Mouse (Mus musculus) spleen, postnatal 10 days (tissue): Measurements from ENCODE around the gene Hdac4.
A peak's percentile ranks its signal among the peaks of the same experiment; 100 is the strongest.

Source experiments
- DNase-seq, 2 experiments: peaks; one replicate each; pipeline ENCODE4 v3.0.0; 2021 to 2022; ENCODE audit warnings: low spot score in 2 of 2

The Hdac4 gene

DNA sequence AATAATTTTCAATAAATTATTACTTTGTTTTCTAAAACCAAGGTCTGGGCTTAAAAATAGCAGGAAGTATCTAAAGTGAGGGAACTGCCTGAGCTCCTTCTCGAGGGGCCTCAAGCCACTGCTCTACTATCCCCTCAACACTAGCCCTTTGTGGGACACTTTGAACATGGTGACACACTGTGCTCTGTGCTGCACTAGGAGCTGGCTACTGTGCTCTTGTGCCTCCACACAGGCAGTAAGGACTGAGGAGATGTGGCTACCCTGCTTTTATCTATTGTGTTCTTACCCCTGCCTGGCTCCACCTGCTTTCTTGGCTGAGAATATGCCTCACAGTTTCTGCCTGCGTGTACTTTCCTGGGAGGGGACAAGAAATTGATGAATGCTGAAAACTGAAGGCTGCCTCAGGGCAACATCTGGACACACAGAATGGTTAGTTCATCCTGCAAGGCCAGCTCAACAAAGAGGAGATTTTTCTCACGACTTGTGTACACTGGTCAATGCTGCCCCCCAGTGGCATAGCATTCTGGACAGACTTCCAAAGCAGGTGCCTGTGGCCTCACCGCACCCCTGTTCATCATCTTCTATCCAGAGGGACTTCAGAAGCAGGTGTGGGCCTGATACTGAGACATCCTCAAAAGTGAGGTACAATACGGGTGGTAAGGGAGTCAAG lies 226.7 kb downstream of the Hdac4 start:
- peak in 1 of 2 experiments; percentile 51 for DNase-seq

DNA sequence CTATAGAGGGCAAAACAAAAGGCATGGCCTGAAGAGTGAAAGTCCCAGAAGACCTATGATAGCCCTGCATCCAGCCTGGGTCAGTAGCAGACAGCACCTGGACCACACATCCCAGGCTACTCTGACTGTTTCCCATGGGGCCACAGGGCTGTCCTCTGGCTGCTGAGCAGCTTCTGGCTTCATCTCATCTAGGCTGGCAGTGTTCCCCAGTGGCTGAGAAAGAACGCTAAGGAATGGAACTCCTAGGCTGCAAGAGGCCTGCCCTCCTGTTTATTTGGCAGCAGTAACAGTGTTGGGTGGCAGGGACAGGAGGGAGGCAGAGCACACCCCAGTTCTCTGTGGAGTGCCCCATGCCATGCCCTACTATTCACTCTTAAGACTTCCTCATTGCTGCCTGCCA lies 228.5 kb downstream of the Hdac4 start:
- DNase-seq, result no peak

- no peak for DNase-seq
These were observed 230.8 kb downstream of the Hdac4 start for GRCm38 (mm10) chr1:91964486-91965335.

DNA sequence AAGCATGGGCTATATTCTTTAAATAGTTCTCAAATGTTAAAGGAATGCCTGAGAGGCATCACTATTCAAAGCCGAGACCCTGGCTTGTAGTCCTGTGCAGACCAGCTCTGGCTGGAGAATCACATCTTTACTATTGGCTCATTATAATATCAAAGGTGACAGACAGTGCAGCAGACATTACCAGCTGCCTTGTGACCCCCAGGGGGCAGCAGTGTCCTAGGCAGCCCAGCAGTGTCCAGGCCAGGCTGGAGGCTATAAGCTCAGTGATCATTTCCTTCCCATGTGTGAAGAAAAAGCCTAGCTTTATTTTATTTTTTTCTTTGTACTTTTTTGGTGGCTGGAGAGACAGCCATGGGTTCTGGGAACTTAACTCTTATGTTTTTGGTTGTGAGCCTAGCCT lies 233.2 kb downstream of the Hdac4 start:
- peak; percentile 32 to 76 for DNase-seq

DNA sequence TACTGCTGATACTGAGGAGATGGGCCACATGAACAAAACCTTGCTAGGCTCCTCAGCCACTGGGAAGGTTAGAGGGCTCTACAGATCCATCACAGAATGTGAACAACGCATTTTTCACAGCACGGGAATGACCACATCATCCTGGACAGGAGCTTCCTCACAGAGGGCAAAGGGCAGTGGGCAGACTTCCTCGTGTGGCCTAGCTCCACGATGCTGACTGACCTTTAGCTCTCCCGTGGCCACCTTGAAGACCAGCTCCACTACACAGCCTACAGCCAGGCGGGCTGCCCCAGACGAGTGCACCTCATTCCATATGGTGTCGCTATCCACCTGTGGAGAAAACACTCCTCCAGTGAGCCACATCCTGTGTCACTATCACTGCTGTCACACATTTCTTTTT lies 234.3 kb downstream of the Hdac4 start:
- no peak for DNase-seq

GRCm38 (mm10) chr1:91959891-91960290 lies 235.6 kb downstream of the Hdac4 start:
- no peak for DNase-seq

DNA sequence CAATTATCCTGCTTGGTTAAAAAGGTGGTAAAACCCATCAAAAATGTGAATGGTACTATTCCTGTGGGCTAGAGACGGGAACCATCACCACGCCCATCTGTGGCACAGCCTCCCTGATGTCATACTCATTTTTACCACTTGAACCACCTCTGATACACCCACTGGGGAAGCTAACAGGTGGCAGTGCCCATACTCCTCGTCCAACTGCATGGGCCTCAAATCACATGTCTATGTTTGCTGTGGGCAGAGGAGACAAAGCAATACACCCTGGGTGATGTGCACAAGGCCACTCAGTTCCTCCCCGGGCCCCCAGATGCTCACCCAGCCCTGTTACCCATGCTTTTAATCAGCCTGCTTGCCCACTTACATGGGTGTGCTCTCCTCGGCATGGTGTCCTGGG lies 236.5 kb downstream of the Hdac4 start:
- no peak for DNase-seq

GRCm38 (mm10) chr1:91956229-91956628 lies 239.3 kb downstream of the Hdac4 start:
- no peak for DNase-seq

DNA sequence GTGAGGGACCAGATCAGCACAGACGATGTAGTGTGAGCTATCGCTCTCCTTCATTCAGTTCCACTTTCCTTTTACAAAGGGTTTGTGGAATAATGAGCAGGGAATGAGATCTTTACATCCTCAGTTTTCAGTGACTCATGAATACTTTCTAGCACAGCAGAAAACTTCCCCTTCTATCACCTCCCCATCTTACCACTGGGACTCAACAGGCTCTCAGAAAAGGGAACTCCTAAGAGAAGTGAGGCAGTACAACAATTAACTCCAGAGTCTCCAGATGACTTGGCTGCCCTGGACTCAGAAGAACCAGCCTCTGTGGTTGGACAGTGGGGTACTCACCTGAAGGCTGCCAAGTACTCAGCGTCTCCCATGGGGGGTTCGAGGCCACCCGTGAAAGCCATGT lies 240.5 kb downstream of the Hdac4 start:
- no peak for DNase-seq

- no peak for DNase-seq
These were observed 242.6 kb downstream of the Hdac4 start for GRCm38 (mm10) chr1:91952912-91953311.

DNA sequence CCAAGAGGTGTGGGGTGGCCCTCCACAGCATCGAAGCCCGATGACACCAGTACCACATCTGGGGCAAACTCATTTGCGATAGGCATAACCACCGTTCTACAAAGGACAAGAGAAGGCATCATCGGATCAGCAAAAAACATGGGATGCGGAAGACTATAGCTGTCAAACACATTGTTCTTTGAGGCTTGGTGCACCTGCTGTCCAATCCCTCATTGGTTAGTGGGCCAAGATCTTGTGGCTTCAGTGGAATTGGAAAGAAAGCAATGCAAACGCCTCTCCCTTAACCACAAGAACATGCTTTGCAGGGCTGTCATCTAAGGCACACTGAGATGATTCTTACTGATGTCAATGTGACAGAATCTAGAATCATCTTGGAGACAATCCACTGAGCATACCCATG lies 248.1 kb downstream of the Hdac4 start:
- DNase-seq, result no peak

GRCm38 (mm10) chr1:91942583-91942982 lies 252.9 kb downstream of the Hdac4 start:
- DNase-seq, result no peak

- DNase-seq, result no peak
These were observed 253.5 kb downstream of the Hdac4 start for GRCm38 (mm10) chr1:91942031-91942430.

DNA sequence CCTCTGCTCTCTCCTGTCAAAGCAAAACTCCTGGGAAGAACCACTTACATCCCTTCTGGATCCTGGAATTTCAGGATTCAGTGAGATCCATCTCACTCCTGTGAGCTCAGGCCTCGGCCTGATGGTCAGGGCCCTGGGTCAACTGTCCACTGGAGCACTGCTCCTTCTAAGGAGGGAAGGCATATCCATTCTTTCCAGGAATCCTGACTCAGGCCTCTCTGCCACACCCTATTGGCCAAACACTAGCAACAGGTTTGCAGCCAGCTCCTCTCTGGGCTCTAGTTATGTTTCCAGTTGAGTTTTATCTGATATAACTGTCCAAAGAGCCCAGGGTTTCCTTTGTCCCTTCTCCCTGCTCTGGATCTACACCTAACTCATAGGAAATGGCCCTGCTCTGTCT lies 254.4 kb downstream of the Hdac4 start:
- DNase-seq, result no peak

- DNase-seq, result no peak
These were observed 260.3 kb downstream of the Hdac4 start for GRCm38 (mm10) chr1:91935171-91935570.

- no peak for DNase-seq
These were observed 261.8 kb downstream of the Hdac4 start for GRCm38 (mm10) chr1:91933681-91934080.

DNA sequence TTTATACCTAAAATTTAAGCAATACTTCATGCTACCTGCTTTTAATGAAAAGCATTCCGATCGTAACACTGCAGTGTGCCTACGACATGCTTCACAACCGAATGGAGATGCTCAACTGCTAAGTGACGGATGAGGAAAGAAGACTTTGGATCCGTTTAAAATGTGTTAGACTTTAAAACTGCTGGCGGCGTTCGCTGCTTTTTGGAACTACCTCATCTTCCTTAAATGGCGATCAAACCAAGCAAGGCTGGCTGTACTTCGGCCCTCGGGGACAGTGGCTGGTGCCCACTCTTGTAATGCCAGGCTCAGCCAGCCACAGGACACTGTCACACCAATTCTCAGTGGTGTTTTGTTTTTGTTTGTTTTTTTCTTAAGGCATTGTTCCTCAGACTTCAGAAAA lies 263.3 kb downstream of the Hdac4 start:
- no peak for DNase-seq

GRCm38 (mm10) chr1:91931786-91932185 lies 263.7 kb downstream of the Hdac4 start:
- DNase-seq, result no peak

DNA sequence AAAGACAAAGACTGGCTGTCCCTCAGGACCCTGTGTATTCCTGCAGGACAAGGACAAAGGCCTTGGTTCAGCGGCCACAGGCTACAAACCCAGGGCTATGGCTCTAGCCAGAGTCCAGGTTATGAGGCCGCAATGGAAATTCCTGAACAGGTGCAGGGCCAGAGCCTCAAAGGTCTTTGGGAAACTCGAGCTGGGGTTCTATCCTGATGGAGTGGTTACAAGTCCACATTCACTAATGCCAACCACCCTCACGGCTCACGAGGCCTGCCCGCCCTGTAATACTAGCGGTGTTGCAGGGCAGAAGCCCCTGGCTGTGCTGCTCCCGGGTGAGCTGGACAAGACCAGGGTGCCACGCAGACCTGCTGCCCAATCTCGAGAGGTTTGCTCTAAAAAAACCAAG lies 264.3 kb downstream of the Hdac4 start:
- DNase-seq, result no peak

GRCm38 (mm10) chr1:91929051-91929450 lies 266.4 kb downstream of the Hdac4 start:
- DNase-seq, result no peak

DNA sequence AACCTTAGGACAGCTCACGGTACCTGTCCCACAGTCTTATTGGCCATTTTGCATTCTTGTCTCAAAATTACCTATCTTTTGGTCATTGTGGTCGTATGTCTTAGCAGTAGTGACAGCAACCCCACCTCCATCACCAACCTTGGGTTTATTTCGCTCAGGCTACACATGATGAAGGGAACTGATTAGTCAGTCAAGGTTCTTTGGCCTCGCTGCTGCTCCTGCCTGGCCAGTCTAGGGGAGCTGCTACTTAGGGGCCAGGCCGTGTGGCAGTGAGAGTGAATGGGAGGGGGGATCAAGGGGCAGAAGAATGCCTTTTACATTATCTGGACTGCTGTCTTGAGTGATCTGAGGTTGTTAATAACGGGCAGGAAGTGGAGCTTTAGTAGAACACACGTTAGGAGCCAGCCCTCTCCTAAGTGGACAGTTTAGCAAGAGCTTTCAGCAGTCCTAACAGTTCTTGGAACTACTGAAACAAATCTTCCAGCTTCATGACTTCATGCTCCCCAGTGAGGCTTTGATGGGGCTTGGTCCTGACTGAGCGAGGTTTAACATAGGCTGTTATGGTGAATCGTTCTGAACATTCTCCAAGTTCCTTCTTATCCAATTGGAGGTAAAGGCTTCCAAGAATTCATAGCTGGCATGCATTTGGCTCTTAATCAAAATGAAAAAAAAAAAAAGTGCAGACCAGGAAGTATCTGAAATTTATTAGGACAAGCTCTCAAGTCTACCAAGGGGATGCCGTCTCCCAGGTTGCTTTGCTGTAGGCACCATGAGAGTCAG lies 267.8 kb downstream of the Hdac4 start:
- DNase-seq, result no peak

- no peak for DNase-seq
These were observed 271.9 kb downstream of the Hdac4 start for GRCm38 (mm10) chr1:91923567-91923966.
